Mouse (Mus musculus): ENCODE data around the gene Skida1. TPM values are rescaled to one million over a fixed set of nuclear protein-coding genes. Genes with fewer than 3 reads are reported as not detected.
A peak's percentile ranks its signal among the peaks of the same experiment; 100 is the strongest.

Gene Skida1
- polyA plus RNA-seq, 1 experiment from 2014 or later, result 16.6 TPM

GRCm38 (mm10) chr2:18041199-18041885, 7.5 kb downstream of the Skida1 start:
- peak overlapping the region; percentile 99 for H3K27ac ChIP-seq (replicated peaks)
- no peaks in the 10 kb centered on the region for H3K27me3 ChIP-seq (replicated peaks; ENCODE audit: low read depth, poor library complexity, severe bottlenecking)
- peaks cover 74% of the 10 kb centered on the region for H3K4me1 ChIP-seq
- H3K9me3 ChIP-seq, result no peaks in the 10 kb centered on the region
- 3% methylated on average over 14 of the region's 14 CpGs for WGBS
- H3K36me3 ChIP-seq (replicated peaks), result peaks cover 14% of the 10 kb centered on the region; the same call in 1 of the 2 replicates
- H3K4me3 ChIP-seq, result peak overlapping the region; percentile 98
- DNase-seq (ENCODE audit: low spot score), result peak; percentile 85

- Histone ChIP-seq H3K4me1 (peaks cover 79% of the 10 kb centered on the region), H3K9me3 (no peaks in the 10 kb centered on the region), H3K27me3 (replicated peaks; ENCODE audit: low read depth, poor library complexity, severe bottlenecking) (no peaks in the 10 kb centered on the region), H3K36me3 (replicated peaks) (peaks cover 7% of the 10 kb centered on the region; the same call in 1 of the 2 replicates), H3K4me3 (peak overlapping the region; percentile 98), H3K27ac (replicated peaks) (peak overlapping the region; percentile 99)
- peak; percentile 69 for DNase-seq (ENCODE audit: low spot score)
- WGBS, result 6% methylated on average over 27 of the region's 27 CpGs
These were observed 8.3 kb downstream of the Skida1 start for GRCm38 (mm10) chr2:18040347-18041160.

- WGBS, result 2% methylated on average over 46 of the region's 46 CpGs
- peak; percentile 80 for DNase-seq (ENCODE audit: low spot score)
- peaks cover 7% of the 10 kb centered on the region; the same call in 1 of the 2 replicates for H3K36me3 ChIP-seq (replicated peaks)
- H3K27me3 ChIP-seq (replicated peaks; ENCODE audit: low read depth, poor library complexity, severe bottlenecking), result no peaks in the 10 kb centered on the region
- peaks cover 88% of the 10 kb centered on the region for H3K4me1 ChIP-seq
- peak overlapping the region; percentile 98 for H3K4me3 ChIP-seq
- peak overlapping the region; percentile 99 for H3K27ac ChIP-seq (replicated peaks)
- H3K9me3 ChIP-seq, result no peaks in the 10 kb centered on the region
These were observed 9.1 kb downstream of the Skida1 start for GRCm38 (mm10) chr2:18039566-18040290.

GRCm38 (mm10) chr2:18038895-18039371, 9.9 kb downstream of the Skida1 start:
- peaks cover 95% of the 10 kb centered on the region for H3K4me1 ChIP-seq
- peaks cover 7% of the 10 kb centered on the region; the same call in 1 of the 2 replicates for H3K36me3 ChIP-seq (replicated peaks)
- DNase-seq (ENCODE audit: low spot score), result peak; percentile 61
- H3K4me3 ChIP-seq, result peak overlapping the region; percentile 98
- peak overlapping the region; percentile 99 for H3K27ac ChIP-seq (replicated peaks)
- WGBS, result 11% methylated on average over 10 of the region's 10 CpGs
- no peaks in the 10 kb centered on the region for H3K27me3 ChIP-seq (replicated peaks; ENCODE audit: low read depth, poor library complexity, severe bottlenecking)
- H3K9me3 ChIP-seq, result no peaks in the 10 kb centered on the region

GRCm38 (mm10) chr2:18038141-18038752, 10.6 kb downstream of the Skida1 start:
- Histone ChIP-seq H3K4me3 (peak overlapping the region; percentile 98; the same call in 1 of the 2 replicates), H3K4me1 (peaks cover 95% of the 10 kb centered on the region), H3K9me3 (no peaks in the 10 kb centered on the region), H3K36me3 (replicated peaks) (peaks cover 7% of the 10 kb centered on the region; the same call in 1 of the 2 replicates), H3K27ac (replicated peaks) (peak overlapping the region; percentile 99), H3K27me3 (replicated peaks; ENCODE audit: low read depth, poor library complexity, severe bottlenecking) (no peaks in the 10 kb centered on the region)
- WGBS, result 34% methylated on average over 3 of the region's 3 CpGs
- no peak for DNase-seq (ENCODE audit: low spot score)

- peaks cover 95% of the 10 kb centered on the region for H3K4me1 ChIP-seq
- peak within 1 kb of the TSS; percentile 99 for H3K27ac ChIP-seq (replicated peaks)
- DNase-seq (ENCODE audit: low spot score), result no peak
- H3K4me3 ChIP-seq, result peak within 1 kb of the TSS; percentile 98; the same call in 1 of the 2 replicates
- WGBS, result 34% methylated on average over 2 of the region's 2 CpGs
- peaks cover 7% of the 10 kb centered on the region; the same call in 1 of the 2 replicates for H3K36me3 ChIP-seq (replicated peaks)
- H3K9me3 ChIP-seq, result no peaks in the 10 kb centered on the region
- no peaks in the 10 kb centered on the region for H3K27me3 ChIP-seq (replicated peaks; ENCODE audit: low read depth, poor library complexity, severe bottlenecking)
These were observed 11.4 kb downstream of the Skida1 start, which contains the start of gene A930004D18Rik for GRCm38 (mm10) chr2:18037491-18037890. Gene A930004D18Rik (minus strand): TSS chr2:18037737.

- no peak for DNase-seq (ENCODE audit: low spot score)
- WGBS, result 41% methylated on average over 10 of the region's 10 CpGs
- no peaks in the 10 kb centered on the region for H3K9me3 ChIP-seq
- peaks cover 95% of the 10 kb centered on the region for H3K4me1 ChIP-seq
- H3K4me3 ChIP-seq, result no peak overlapping the region
- peak overlapping the region; percentile 100 for H3K27ac ChIP-seq (replicated peaks)
- H3K36me3 ChIP-seq (replicated peaks), result no peaks in the 10 kb centered on the region
- H3K27me3 ChIP-seq (replicated peaks; ENCODE audit: low read depth, poor library complexity, severe bottlenecking), result no peaks in the 10 kb centered on the region
These were observed 14.2 kb downstream of the Skida1 start for GRCm38 (mm10) chr2:18034371-18035250.

- H3K36me3 ChIP-seq (replicated peaks), result no peaks in the 10 kb centered on the region
- no peaks in the 10 kb centered on the region for H3K9me3 ChIP-seq
- DNase-seq (ENCODE audit: low spot score), result peak; percentile 48
- peak overlapping the region; percentile 100 for H3K27ac ChIP-seq (replicated peaks)
- H3K4me1 ChIP-seq, result peaks cover 94% of the 10 kb centered on the region
- WGBS, result 31% methylated on average over 10 of the region's 10 CpGs
- H3K27me3 ChIP-seq (replicated peaks; ENCODE audit: low read depth, poor library complexity, severe bottlenecking), result no peaks in the 10 kb centered on the region
- H3K4me3 ChIP-seq, result peak overlapping the region; percentile 84
These were observed 15.4 kb downstream of the Skida1 start for GRCm38 (mm10) chr2:18033166-18034108.

GRCm38 (mm10) chr2:18032538-18032895, 16.3 kb downstream of the Skida1 start:
- Histone ChIP-seq H3K27ac (replicated peaks) (peak overlapping the region; percentile 100), H3K4me1 (peaks cover 87% of the 10 kb centered on the region), H3K4me3 (peak overlapping the region; percentile 84), H3K36me3 (replicated peaks) (no peaks in the 10 kb centered on the region), H3K27me3 (replicated peaks; ENCODE audit: low read depth, poor library complexity, severe bottlenecking) (no peaks in the 10 kb centered on the region), H3K9me3 (no peaks in the 10 kb centered on the region)
- DNase-seq (ENCODE audit: low spot score), result no peak
- 25% methylated on average over 5 of the region's 5 CpGs for WGBS

- Histone ChIP-seq H3K9me3 (no peaks in the 10 kb centered on the region), H3K27ac (replicated peaks) (peak overlapping the region; percentile 100), H3K27me3 (replicated peaks; ENCODE audit: low read depth, poor library complexity, severe bottlenecking) (no peaks in the 10 kb centered on the region), H3K36me3 (replicated peaks) (no peaks in the 10 kb centered on the region), H3K4me1 (peaks cover 87% of the 10 kb centered on the region), H3K4me3 (peak overlapping the region; percentile 84)
- peak; percentile 92 for DNase-seq (ENCODE audit: low spot score)
- WGBS, result under 1% methylated on average over 34 of the region's 34 CpGs
These were observed 16.9 kb downstream of the Skida1 start for GRCm38 (mm10) chr2:18031831-18032537.
